Mouse (Mus musculus) fibroblast of lung, adult 2 months (primary cell): ENCODE data around the gene Trmt10b.

Source experiments
- DNase-seq: peaks from one replicate; pipeline ENCODE4 v3.0.0-alpha.2; 2011; ENCODE audit warnings: low read depth

Gene Trmt10b

DNA sequence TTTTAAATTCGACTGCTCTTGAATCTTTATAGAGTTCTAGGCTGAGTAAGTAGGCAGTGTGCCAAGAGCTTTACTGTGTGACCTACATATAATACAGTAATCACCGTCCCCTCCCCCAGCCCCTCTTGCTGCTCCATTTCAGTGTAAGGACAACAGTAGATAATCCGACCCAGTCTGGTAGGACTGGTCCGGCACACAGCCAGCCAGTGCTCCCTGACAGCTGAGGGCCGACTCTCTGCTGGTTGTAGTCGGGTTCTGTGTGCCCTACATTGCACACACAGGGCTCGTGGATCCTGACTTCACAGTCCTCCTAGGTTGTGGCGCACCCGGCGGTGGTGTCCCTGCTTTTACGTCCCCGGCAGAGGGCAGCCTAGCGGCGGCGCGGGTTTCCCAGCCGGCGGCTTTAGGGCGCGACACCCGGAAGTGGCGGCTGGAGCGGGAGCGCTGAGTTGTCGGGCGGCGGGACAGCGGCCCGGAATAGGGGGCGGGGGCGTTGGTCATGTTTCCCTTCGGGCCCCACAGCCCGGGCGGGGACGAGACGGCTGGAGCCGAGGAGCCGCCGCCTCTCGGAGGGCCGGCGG lies 44.8 kb downstream of the Trmt10b start, which contains the start of gene Dcaf10:
Gene Dcaf10, plus strand, starts transcription at position 433 of the 581 bp plus-strand sequence.
- peak; percentile 54 for DNase-seq

DNA sequence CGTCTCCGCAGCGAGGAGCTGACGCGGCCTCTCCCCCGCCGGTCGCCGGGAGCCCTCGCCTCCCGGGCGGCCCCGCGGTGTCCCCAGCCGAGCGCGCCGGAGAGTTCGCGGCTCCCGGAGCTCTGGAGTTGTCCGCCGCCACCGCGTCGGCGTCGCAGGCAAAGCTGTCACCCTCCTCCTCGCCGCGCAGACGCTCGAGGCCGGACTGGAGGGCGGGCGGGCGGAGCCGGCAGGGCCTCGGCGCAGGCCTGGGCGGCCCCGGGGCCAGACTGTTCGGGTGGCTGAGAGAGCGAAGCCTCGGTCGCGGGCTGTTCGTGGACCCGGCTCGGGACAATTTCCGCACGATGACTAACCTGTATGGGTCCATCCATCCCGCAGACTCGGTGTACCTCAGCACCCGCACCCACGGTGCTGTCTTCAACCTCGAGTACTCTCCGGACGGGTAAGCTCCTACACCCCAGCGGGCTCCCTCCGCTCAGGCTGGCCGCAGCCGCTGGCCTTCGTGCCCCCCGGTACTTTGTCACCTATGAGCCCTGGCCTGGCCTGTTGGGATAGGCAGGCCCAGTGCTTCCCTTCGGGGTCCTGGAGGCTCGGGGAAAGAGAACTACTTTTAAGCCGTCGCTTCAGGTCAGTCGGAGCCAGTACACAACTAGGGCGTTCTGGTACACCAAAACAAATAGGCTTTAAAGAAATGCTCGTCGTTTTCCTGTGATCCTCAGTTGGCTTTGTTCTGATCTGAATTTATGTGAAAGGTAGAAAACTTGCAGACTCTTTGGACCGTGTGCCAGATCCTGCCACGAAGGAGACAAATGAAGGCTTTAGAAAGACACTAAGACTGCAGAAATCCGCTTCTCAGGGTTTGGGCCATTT lies 45.6 kb downstream of the Trmt10b start, which contains the start of gene Exosc3:
Gene Exosc3, minus strand, starts transcription at position 447 of the 870 bp plus-strand sequence.
- no peak for DNase-seq

DNA sequence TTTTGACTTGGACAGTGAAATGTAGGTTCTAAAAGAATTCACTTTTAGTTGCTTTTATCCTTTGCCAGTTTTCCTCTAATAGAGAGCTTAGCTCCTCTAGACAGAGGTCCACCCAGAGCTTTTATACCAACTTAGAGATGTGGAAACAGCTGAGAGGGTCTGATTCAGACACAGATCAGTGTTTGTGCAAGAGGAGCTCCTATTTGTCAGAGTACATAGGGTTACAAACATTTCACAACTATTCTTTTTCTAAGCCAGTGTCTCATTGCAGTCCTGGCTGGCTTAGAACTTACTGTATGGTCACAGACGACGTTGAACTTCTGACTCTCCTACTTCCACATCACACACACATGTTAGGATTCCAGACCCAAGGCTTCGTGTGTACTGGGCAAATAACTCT lies 59.7 kb downstream of the Trmt10b start:
- no peak for DNase-seq
